Mouse (Mus musculus) liver, embryonic 14.5 days (tissue): ENCODE results near the gene Sdcbp2.

Experiments used
- CTCF ChIP-seq: IDR thresholded peaks from 2 replicates; pipeline ENCODE4 v1.5.1; 2016; ENCODE audit warnings: antibody characterized with exemption, low read depth, control low read depth
- EP300 ChIP-seq: IDR thresholded peaks from 2 replicates; pipeline ENCODE4 v1.6.1; 2016; ENCODE audit warnings: antibody characterized with exemption, low read depth

DNA sequence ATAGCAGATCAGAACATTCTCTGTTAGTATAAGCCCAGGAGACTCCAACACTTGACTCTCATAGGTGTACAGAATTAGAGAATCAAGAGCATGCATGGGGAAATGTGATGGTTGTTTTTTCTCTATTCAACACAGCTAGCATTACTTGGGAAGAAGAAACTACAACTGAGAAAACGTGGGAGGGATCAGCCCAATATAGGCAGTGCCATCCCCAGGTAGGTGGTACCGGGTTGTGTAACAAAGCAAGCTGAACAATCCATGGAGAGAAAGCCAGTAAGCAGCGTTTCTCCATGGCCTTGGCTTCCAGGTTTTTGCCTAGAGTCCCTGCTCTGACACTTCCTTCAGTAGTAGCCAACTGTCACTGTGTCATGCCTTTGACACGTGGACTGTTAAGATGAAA, 33.8 kb upstream of the Sdcbp2 start:
- TF ChIP-seq CTCF (no peak), EP300 (no peak)
